Mouse (Mus musculus) T-helper 1 cell (primary cell): Measurements from ENCODE around the gene Rgl2.
"Not testable (repeated sequence)": the region's sequence is repeated elsewhere in the genome, so short reads cannot be mapped to it uniquely, and the experiment has no call there.

Experiments used
- in situ Hi-C: fragments of 300-600 bp; cut with MboI, MseI; formaldehyde crosslinking; loops from one replicate; pipeline ENCODE4 v1.15.1; 2025; ENCODE audit warnings: high pct_unique_total_duplicates

Gene Rgl2

GRCm38 (mm10) chr17:33948090-33948904 is 19.0 kb downstream of the Rgl2 start:
- in situ Hi-C loops: no loop called here

- in situ Hi-C loops: no loop called here
These were observed 19.7 kb downstream of the Rgl2 start for GRCm38 (mm10) chr17:33948905-33949537.

- in situ Hi-C loops: no loop called here
These were observed 20.8 kb downstream of the Rgl2 start for GRCm38 (mm10) chr17:33950131-33950625.

GRCm38 (mm10) chr17:33951021-33951946 is 21.9 kb downstream of the Rgl2 start, which contains the start of gene B3galt4:
Gene B3galt4 (minus strand): TSS chr17:33951488.
- in situ Hi-C loops: no loop called here

- in situ Hi-C loops: not testable (repeated sequence)
These were observed 22.7 kb downstream of the Rgl2 start for GRCm38 (mm10) chr17:33952015-33952414.

GRCm38 (mm10) chr17:33952879-33953278 is 23.5 kb downstream of the Rgl2 start:
- in situ Hi-C loops: no loop called here

GRCm38 (mm10) chr17:33953310-33953709 is 24.0 kb downstream of the Rgl2 start:
- in situ Hi-C loops: no loop called here

- in situ Hi-C loops: no loop called here
These were observed 24.7 kb downstream of the Rgl2 start for GRCm38 (mm10) chr17:33953961-33954565.

GRCm38 (mm10) chr17:33954646-33955554 is 25.6 kb downstream of the Rgl2 start:
- in situ Hi-C loops: no loop called here

- in situ Hi-C loops: no loop called here
These were observed 26.3 kb downstream of the Rgl2 start, which contains the start of the genes Vps52 and Rps18 for GRCm38 (mm10) chr17:33955555-33956214. Gene Vps52 (plus strand): TSS chr17:33955812. Gene Rps18 (minus strand): TSS chr17:33956001.

GRCm38 (mm10) chr17:33956336-33956735 is 27.0 kb downstream of the Rgl2 start:
- in situ Hi-C loops: no loop called here

- in situ Hi-C loops: no loop called here
These were observed 28.1 kb downstream of the Rgl2 start for GRCm38 (mm10) chr17:33957493-33957892.

- in situ Hi-C loops: no loop called here
These were observed 29.1 kb downstream of the Rgl2 start for GRCm38 (mm10) chr17:33958451-33958850.

GRCm38 (mm10) chr17:33959135-33959534 is 29.8 kb downstream of the Rgl2 start:
- in situ Hi-C loops: no loop called here

- in situ Hi-C loops: no loop called here
These were observed 30.6 kb downstream of the Rgl2 start for GRCm38 (mm10) chr17:33959948-33960347.

GRCm38 (mm10) chr17:33962876-33963275 is 33.5 kb downstream of the Rgl2 start:
- in situ Hi-C loops: no loop called here

GRCm38 (mm10) chr17:33965082-33965845 is 35.9 kb downstream of the Rgl2 start:
- in situ Hi-C loops: no loop called here

GRCm38 (mm10) chr17:33965846-33966550 is 36.7 kb downstream of the Rgl2 start:
- in situ Hi-C loops: no loop called here
